8 mouse cellular contexts compared by ENCODE assay signal in the genomic region with DNA sequence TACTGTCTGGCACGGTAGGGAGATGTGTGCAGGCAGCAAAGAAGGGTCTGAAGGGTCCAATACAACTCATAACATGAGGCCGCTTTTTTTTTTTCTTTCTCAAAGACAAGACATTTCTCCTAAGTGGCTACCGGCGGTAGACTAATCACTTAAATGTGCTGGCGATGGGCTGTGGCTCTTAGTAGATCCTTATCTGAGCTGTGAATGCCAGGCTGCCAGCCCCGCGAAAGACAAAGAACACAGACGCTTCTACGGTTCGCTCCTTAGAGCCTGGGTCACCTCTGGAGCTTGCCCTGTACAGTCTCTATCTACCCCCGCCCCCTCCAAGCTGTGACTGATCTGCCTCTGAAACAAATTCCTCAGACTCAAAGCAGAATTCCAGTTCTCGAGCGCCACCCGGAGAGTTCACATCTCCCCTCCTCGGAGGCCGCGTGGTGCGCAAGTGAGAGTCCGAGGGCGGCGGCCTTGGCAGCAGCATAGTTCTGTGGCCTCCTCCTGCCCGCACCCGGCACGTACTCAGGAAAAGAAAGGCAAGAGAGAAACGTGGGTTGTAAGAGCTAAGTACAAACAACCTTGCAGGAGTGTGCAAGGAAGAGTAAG. TPM values are rescaled to one million over a fixed set of nuclear protein-coding genes. Genes with fewer than 3 reads are reported as not detected.
DNase-seq lines count a peak whose midpoint lies in the region; ATAC-seq and TF ChIP-seq lines count a peak whose summit lies in the region.

No protein-coding gene starts in this region.

- WGBS in hindbrain, embryonic 16.5 days, result 10% methylated on average over 25 of the region's 25 CpGs
- WGBS in liver, embryonic 14.5 days (ENCODE audit: insufficient replicate concordance), result 7% methylated on average over 25 of the region's 25 CpGs
- 5% methylated on average over 25 of the region's 25 CpGs for WGBS in neural tube, embryonic 12.5 days

- H3K4me2 ChIP-seq in hindbrain, embryonic 16.5 days (ENCODE audit: low read length), result peak overlapping the region; percentile 69
- peak overlapping the region; percentile 47 for H3K4me2 ChIP-seq in liver, embryonic 14.5 days (ENCODE audit: low read depth)
- peak overlapping the region; percentile 63 for H3K4me2 ChIP-seq in neural tube, embryonic 12.5 days (replicated peaks)

- no peak for TF ChIP-seq EP300 in liver, embryonic 14.5 days (IDR thresholded peaks at IDR 0.05; ENCODE audit: low read depth)

- no peak for TF ChIP-seq CTCF in liver, embryonic 14.5 days (IDR thresholded peaks at IDR 0.05; ENCODE audit: low read depth)

- H3K4me3 ChIP-seq in hindbrain, embryonic 16.5 days (ENCODE audit: low read length), result no peak overlapping the region
- no peak overlapping the region for H3K4me3 ChIP-seq in liver, embryonic 14.5 days (ENCODE audit: insufficient read depth in 1 of 2, low read depth in 2 of 2, low read length in 2 of 2)
- no peak overlapping the region for H3K4me3 ChIP-seq in neural tube, embryonic 12.5 days

- no peak overlapping the region for H3K27ac ChIP-seq in hindbrain, embryonic 16.5 days (ENCODE audit: low read depth, low read length)
- H3K27ac ChIP-seq in liver, embryonic 14.5 days, result no peak overlapping the region
- H3K27ac ChIP-seq in neural tube, embryonic 12.5 days, result no peak overlapping the region

- no peaks in the 10 kb centered on the region for H3K36me3 ChIP-seq in hindbrain, embryonic 16.5 days (ENCODE audit: control insufficient read depth, insufficient read depth, low read length)
- H3K36me3 ChIP-seq in liver, embryonic 14.5 days (replicated peaks; ENCODE audit: control insufficient read depth, insufficient read depth, low read depth), result no peaks in the 10 kb centered on the region
- no peaks in the 10 kb centered on the region for H3K36me3 ChIP-seq in neural tube, embryonic 12.5 days

- no peaks in the 10 kb centered on the region for H3K9me3 ChIP-seq in hindbrain, embryonic 16.5 days (ENCODE audit: control insufficient read depth, low read length)
- H3K9me3 ChIP-seq in liver, embryonic 14.5 days (ENCODE audit: control insufficient read depth, low read length), result no peaks in the 10 kb centered on the region
- H3K9me3 ChIP-seq in neural tube, embryonic 12.5 days, result no peaks in the 10 kb centered on the region

- H3K27me3 ChIP-seq in hindbrain, embryonic 16.5 days (replicated peaks; ENCODE audit: control insufficient read depth, insufficient read depth, low read length), result peaks cover 26% of the 10 kb centered on the region
- peaks cover 81% of the 10 kb centered on the region for H3K27me3 ChIP-seq in liver, embryonic 14.5 days (ENCODE audit: control insufficient read depth, insufficient read depth, low read length)
- H3K27me3 ChIP-seq in neural tube, embryonic 12.5 days (replicated peaks), result peaks cover 41% of the 10 kb centered on the region

- peak; percentile 20 to 44 for DNase-seq in cerebellum, postnatal 10 days
- peak; percentile 77 for DNase-seq in adrenal gland, postnatal 14 days
- DNase-seq in gastrocnemius, postnatal 10 days, result peak; percentile 39
- DNase-seq in liver, embryonic 14.5 days (ENCODE audit: low read depth in 3 of 3, low spot score in 3 of 3), result no peak
- no peak for DNase-seq in layer of hippocampus, postnatal 14 days (ENCODE audit: low spot score in 2 of 2)

- H3K9ac ChIP-seq in hindbrain, embryonic 16.5 days (ENCODE audit: low read depth, low read length), result no peak overlapping the region; the same call in 1 of the 2 replicates
- no peak overlapping the region for H3K9ac ChIP-seq in liver, embryonic 14.5 days (replicated peaks)
- no peak overlapping the region for H3K9ac ChIP-seq in neural tube, embryonic 12.5 days

- H3K4me1 ChIP-seq in hindbrain, embryonic 16.5 days (ENCODE audit: control insufficient read depth, insufficient read depth, low read depth, low read length), result peaks cover 8% of the 10 kb centered on the region
- H3K4me1 ChIP-seq in liver, embryonic 14.5 days (replicated peaks; ENCODE audit: control insufficient read depth in 2 of 2, insufficient read depth in 2 of 2, low read length in 1 of 2), result peaks cover 0 to 6% of the 10 kb centered on the region in 2 experiments; a peak in 2 of 4 replicates
- H3K4me1 ChIP-seq in neural tube, embryonic 12.5 days, result peaks cover 28% of the 10 kb centered on the region

- no peak for ATAC-seq in cerebellum, adult (ENCODE audit: insufficient number of reproducible peaks, low FRiP score, low TSS enrichment)
- no peak for ATAC-seq in hindbrain, embryonic 16.5 days
- no peak for ATAC-seq in liver, embryonic 14.5 days (ENCODE audit: insufficient read depth)
- no peak for ATAC-seq in neural tube, embryonic 12.5 days (ENCODE audit: low FRiP score, low read depth)

RNA-seq across cellular contexts. Expression of a gene that starts 2.7 kb away (rescaled TPM):
- total RNA-seq in adrenal gland, postnatal 14 days (2021), result 18.6 and 25.5 TPM in 2 replicates
- total RNA-seq in gastrocnemius, postnatal 10 days (2021), result 10 to 100 TPM; 20.6 to 28.0 TPM
- 11.2 and 13.4 TPM in 2 replicates for polyA plus RNA-seq in hindbrain, embryonic 16.5 days (2015; fragmentation: Nextera tagmentation; extraction: Ambion mirVana)
- 3.5 and 4.6 TPM in 2 replicates for polyA plus RNA-seq in liver, embryonic 14.5 days (2012; rRNA removed)
- polyA plus RNA-seq in liver, embryonic 14.5 days (2014; fragmentation: Nextera tagmentation; extraction: Ambion mirVana), result 4.7 TPM in 2 replicates
- polyA plus RNA-seq in neural tube, embryonic 12.5 days (2016; fragmentation: Nextera tagmentation; extraction: Ambion mirVana), result 23.0 and 23.2 TPM in 2 replicates
- total RNA-seq in layer of hippocampus, postnatal 14 days (2021), result 10 to 100 TPM; 18.6 to 19.1 TPM

Comparison
In these comparisons a context has a peak if more than half of its experiments do, and no peak if none do; other contexts are left out.
1. DNase-seq: peak in cerebellum, postnatal 10 days (2 of 2), adrenal gland, postnatal 14 days (single experiment) and gastrocnemius, postnatal 10 days (single experiment); none in liver, embryonic 14.5 days (0 of 3) and layer of hippocampus, postnatal 14 days (0 of 2).
2. Peak in every context shown above with its lines, with median percentiles within 50 percentile points of each other: H3K4me2 ChIP-seq.